In the genomic region with DNA sequence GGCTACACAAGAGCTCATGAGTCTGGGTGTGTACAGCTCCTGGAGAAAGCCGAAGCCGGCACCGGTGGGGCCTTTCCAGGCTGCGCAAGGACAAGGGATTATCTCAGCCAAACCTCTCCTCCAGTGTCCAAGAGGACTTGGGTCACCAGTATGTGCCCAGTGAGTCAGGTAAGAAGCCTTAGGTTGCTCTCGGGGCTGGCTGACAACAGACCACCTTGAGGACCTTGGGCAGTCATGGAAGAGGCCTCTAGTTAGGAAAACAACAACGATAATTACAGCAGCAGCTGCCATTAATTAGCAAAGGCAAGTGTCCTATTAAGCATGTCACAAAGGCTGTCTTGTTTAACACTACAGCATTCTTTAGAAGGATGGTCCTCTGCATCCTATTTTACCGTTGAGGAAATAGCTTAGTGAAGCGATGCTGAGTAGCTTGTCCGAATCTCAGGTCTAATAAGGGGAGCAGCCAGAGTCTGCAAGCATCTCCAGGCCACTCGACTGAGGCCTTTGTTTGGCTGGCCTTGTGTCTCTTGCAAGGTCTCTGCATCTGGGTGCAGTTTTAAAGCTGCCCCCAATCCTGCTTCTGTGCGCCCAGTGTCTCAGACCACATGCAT, we compare ENCODE assay signal across 24 mouse cellular contexts. TPM values are rescaled to one million over a fixed set of nuclear protein-coding genes. Genes with fewer than 3 reads are reported as not detected.
DNase-seq lines count a peak whose midpoint lies in the region; ATAC-seq and TF ChIP-seq lines count a peak whose summit lies in the region.
"Had no signal": no experiment of that assay in that cellular context is flagged by ENCODE, and none has a peak within 500 bp of the region (broad histone marks: within the 10 kb centered on the region; RNA-seq: fewer than 3 reads in every experiment).

No protein-coding gene starts in this region.

- no peaks in the 10 kb centered on the region for H3K9me3 ChIP-seq in forebrain, embryonic 10.5 days
- H3K9me3 ChIP-seq in forebrain, embryonic 14.5 days (replicated peaks; ENCODE audit: control insufficient read depth, low read length) = no peaks in the 10 kb centered on the region
- H3K9me3 ChIP-seq in midbrain, embryonic 10.5 days (replicated peaks) = no peaks in the 10 kb centered on the region
- no peaks in the 10 kb centered on the region for H3K9me3 ChIP-seq in midbrain, postnatal 0 days (ENCODE audit: low read length)
- H3K9me3 ChIP-seq in midbrain, embryonic 13.5 days = no peaks in the 10 kb centered on the region
- H3K9me3 ChIP-seq: embryonic facial prominence, embryonic 15.5 days; heart, embryonic 12.5 days; kidney, embryonic 15.5 days; liver, embryonic 12.5 days had no signal

- no peak for ATAC-seq in forebrain, embryonic 14.5 days
- ATAC-seq in midbrain, postnatal 0 days (ENCODE audit: low FRiP score) = no peak
- no peak for ATAC-seq in midbrain, embryonic 13.5 days
- ATAC-seq: liver, embryonic 12.5 days; Patski had no signal

- no peak for TF ChIP-seq CTCF in midbrain, postnatal 0 days (IDR thresholded peaks at IDR 0.05)
- TF ChIP-seq CTCF in heart, adult 2 months (IDR thresholded peaks at IDR 0.05) = no peak

- no peak overlapping the region for H3K4me2 ChIP-seq in forebrain, embryonic 14.5 days (ENCODE audit: low read length)
- no peak overlapping the region for H3K4me2 ChIP-seq in midbrain, postnatal 0 days (ENCODE audit: low read depth, low read length, poor library complexity, severe bottlenecking)
- peak overlapping the region; percentile 52; the same call in 1 of the 2 replicates for H3K4me2 ChIP-seq in midbrain, embryonic 13.5 days (replicated peaks)

- no peak for TF ChIP-seq EP300 in heart, adult 2 months (IDR thresholded peaks at IDR 0.05; ENCODE audit: insufficient read depth, low read depth, low read length)

- 22% methylated on average over 11 of the region's 11 CpGs for WGBS in forebrain, embryonic 10.5 days
- 22% methylated on average over 11 of the region's 11 CpGs for WGBS in forebrain, embryonic 14.5 days
- 36% methylated on average over 11 of the region's 11 CpGs for WGBS in midbrain, embryonic 10.5 days
- WGBS in midbrain, postnatal 0 days = 57% methylated on average over 11 of the region's 11 CpGs
- 34% methylated on average over 11 of the region's 11 CpGs for WGBS in midbrain, embryonic 13.5 days
- 77% methylated on average over 11 of the region's 11 CpGs for WGBS in heart, adult 2 months

- peaks cover 86% of the 10 kb centered on the region for H3K27me3 ChIP-seq in forebrain, embryonic 10.5 days (ENCODE audit: poor library complexity, severe bottlenecking)
- H3K27me3 ChIP-seq in forebrain, embryonic 14.5 days (replicated peaks; ENCODE audit: control insufficient read depth, insufficient read depth, low read length) = peaks cover 50% of the 10 kb centered on the region
- peaks cover 79% of the 10 kb centered on the region for H3K27me3 ChIP-seq in midbrain, embryonic 10.5 days (ENCODE audit: low read depth, poor library complexity, severe bottlenecking)
- peaks cover 20% of the 10 kb centered on the region for H3K27me3 ChIP-seq in midbrain, postnatal 0 days (ENCODE audit: insufficient read depth, low read length)
- H3K27me3 ChIP-seq in midbrain, embryonic 13.5 days = peaks cover 61% of the 10 kb centered on the region
- no peaks in the 10 kb centered on the region for H3K27me3 ChIP-seq in heart, adult 2 months (ENCODE audit: control insufficient read depth, insufficient read depth, low read length)

- peaks cover 71% of the 10 kb centered on the region for H3K4me1 ChIP-seq in forebrain, embryonic 10.5 days
- peaks cover 11% of the 10 kb centered on the region for H3K4me1 ChIP-seq in forebrain, embryonic 14.5 days (ENCODE audit: control insufficient read depth, insufficient read depth, low read length)
- H3K4me1 ChIP-seq in midbrain, embryonic 10.5 days = peaks cover 59% of the 10 kb centered on the region
- H3K4me1 ChIP-seq in midbrain, postnatal 0 days (ENCODE audit: insufficient read depth, low read length) = no peaks in the 10 kb centered on the region; the same call in 1 of the 2 replicates
- H3K4me1 ChIP-seq in midbrain, embryonic 13.5 days (replicated peaks) = peaks cover 33% of the 10 kb centered on the region
- H3K4me1 ChIP-seq in heart, adult 2 months (ENCODE audit: control insufficient read depth, insufficient read depth, low read length) = no peaks in the 10 kb centered on the region

- peak overlapping the region; percentile 84 for H3K27ac ChIP-seq in forebrain, embryonic 10.5 days
- no peak overlapping the region for H3K27ac ChIP-seq in forebrain, embryonic 14.5 days (ENCODE audit: low read depth, low read length)
- peak overlapping the region; percentile 49; the same call in 1 of the 2 replicates for H3K27ac ChIP-seq in midbrain, embryonic 10.5 days (replicated peaks)
- H3K27ac ChIP-seq in midbrain, postnatal 0 days (ENCODE audit: low read depth, low read length) = no peak overlapping the region
- H3K27ac ChIP-seq in midbrain, embryonic 13.5 days = 0 out of 2 replicates have a peak overlapping the region, but pooled peaks have one; percentile 11
- no peak overlapping the region for H3K27ac ChIP-seq in heart, adult 2 months
- H3K27ac ChIP-seq: embryonic facial prominence, embryonic 15.5 days; liver, embryonic 12.5 days had no signal

- H3K4me3 ChIP-seq in forebrain, embryonic 10.5 days = peak overlapping the region; percentile 53; the same call in 1 of the 2 replicates
- no peak overlapping the region for H3K4me3 ChIP-seq in forebrain, embryonic 14.5 days (ENCODE audit: low read depth, low read length)
- H3K4me3 ChIP-seq in midbrain, embryonic 10.5 days = no peak overlapping the region
- H3K4me3 ChIP-seq in midbrain, postnatal 0 days (ENCODE audit: low read depth, low read length) = no peak overlapping the region
- no peak overlapping the region for H3K4me3 ChIP-seq in midbrain, embryonic 13.5 days (replicated peaks)
- no peak overlapping the region for H3K4me3 ChIP-seq in heart, adult 2 months

- TF ChIP-seq POLR2A in heart, adult 2 months (IDR thresholded peaks at IDR 0.05; ENCODE audit: insufficient read depth, low read depth, low read length) = no peak

- intact Hi-C loops in heart, adult 2 months (cut with DNase I) = no loop called here

- H3K79me2 ChIP-seq in heart, adult 2 months (replicated peaks; ENCODE audit: control insufficient read depth, insufficient read depth, low read length) = no peaks in the 10 kb centered on the region

- no peak for DNase-seq in forebrain, embryonic 10.5 days (ENCODE audit: extremely low spot score, low spot score)
- DNase-seq in forebrain, embryonic 14.5 days (ENCODE audit: low spot score) = no peak
- no peak for DNase-seq in midbrain, embryonic 10.5 days (ENCODE audit: low spot score)
- DNase-seq in midbrain, postnatal 0 days (ENCODE audit: low spot score) = no peak
- DNase-seq in retina, postnatal 1 day = peak; percentile 91
- DNase-seq in heart, adult 2 months = no peak
- DNase-seq in cerebellum, adult 8-10 months = no peak
- DNase-seq: gastrocnemius, adult 2 months; gastrocnemius, postnatal 36 days; heart, adult 18-20 months; kidney, adult 18-20 months; liver, postnatal 0 days; lung, postnatal 36 days; right cerebral cortex, adult 18-20 months; spleen, adult 18-20 months; thymus, postnatal 14 days had no signal

- H3K9ac ChIP-seq in forebrain, embryonic 14.5 days (ENCODE audit: low read length) = no peak overlapping the region
- H3K9ac ChIP-seq in midbrain, postnatal 0 days (replicated peaks; ENCODE audit: low read length, poor library complexity, severe bottlenecking) = no peak overlapping the region
- no peak overlapping the region for H3K9ac ChIP-seq in midbrain, embryonic 13.5 days (replicated peaks)
- no peak overlapping the region for H3K9ac ChIP-seq in heart, adult 2 months (ENCODE audit: low read depth, low read length)
- H3K9ac ChIP-seq: embryonic facial prominence, embryonic 15.5 days; liver, embryonic 12.5 days; liver, postnatal 0 days had no signal

- H3K36me3 ChIP-seq in forebrain, embryonic 10.5 days (replicated peaks) = no peaks in the 10 kb centered on the region
- H3K36me3 ChIP-seq in forebrain, embryonic 14.5 days (ENCODE audit: control insufficient read depth, insufficient read depth, low read length) = no peaks in the 10 kb centered on the region
- H3K36me3 ChIP-seq in midbrain, embryonic 10.5 days = 0 out of 2 replicates have a peak, but pooled peaks cover 3% of the 10 kb centered on the region
- peaks cover 11% of the 10 kb centered on the region; the same call in 1 of the 2 replicates for H3K36me3 ChIP-seq in midbrain, postnatal 0 days (ENCODE audit: insufficient read depth, low read length)
- no peaks in the 10 kb centered on the region for H3K36me3 ChIP-seq in midbrain, embryonic 13.5 days
- no peaks in the 10 kb centered on the region for H3K36me3 ChIP-seq in heart, adult 2 months (ENCODE audit: control insufficient read depth, insufficient read depth, low read length)
- H3K36me3 ChIP-seq: liver, embryonic 12.5 days had no signal

RNA-seq across cellular contexts. Expression of gene Gmppa, which starts 11.8 kb away (rescaled TPM):
- polyA plus RNA-seq in forebrain, embryonic 10.5 days (2016; fragmentation: Nextera tagmentation; extraction: Ambion mirVana) = 55.9 and 60.1 TPM in 2 replicates
- 72.4 and 76.0 TPM in 2 replicates for polyA plus RNA-seq in forebrain, embryonic 14.5 days (2014; fragmentation: Nextera tagmentation; extraction: Ambion mirVana)
- polyA plus RNA-seq in midbrain, embryonic 10.5 days (2016; fragmentation: Nextera tagmentation; extraction: Ambion mirVana) = 70.2 and 73.1 TPM in 2 replicates
- 77.1 and 94.9 TPM in 2 replicates for total RNA-seq in midbrain, postnatal 0 days (2014; rRNA removed)
- 67.4 and 76.1 TPM in 2 replicates for polyA plus RNA-seq in midbrain, postnatal 0 days (2015; fragmentation: Nextera tagmentation; extraction: Ambion mirVana)
- polyA plus RNA-seq in midbrain, embryonic 13.5 days (2015; fragmentation: Nextera tagmentation; extraction: Ambion mirVana) = 78.4 and 88.8 TPM in 2 replicates
- 10 to 100 TPM; 38.9 to 39.9 TPM for total RNA-seq in heart, adult 2 months (2021)
- 91.3 and 94.6 TPM in 2 replicates for polyA plus RNA-seq in heart, adult 2 months (2012; rRNA removed)

RNA-seq across cellular contexts. Expression of gene Asic4, which starts 26.4 kb away (rescaled TPM):
- 3.1 and 3.4 TPM in 2 replicates for polyA plus RNA-seq in forebrain, embryonic 10.5 days (2016; fragmentation: Nextera tagmentation; extraction: Ambion mirVana)
- 0.76 and 0.84 TPM in 2 replicates for polyA plus RNA-seq in forebrain, embryonic 14.5 days (2014; fragmentation: Nextera tagmentation; extraction: Ambion mirVana)
- 6.1 and 17.7 TPM in 2 replicates for polyA plus RNA-seq in midbrain, embryonic 10.5 days (2016; fragmentation: Nextera tagmentation; extraction: Ambion mirVana)
- 180 and 188 TPM in 2 replicates for total RNA-seq in midbrain, postnatal 0 days (2014; rRNA removed)
- 54.8 and 60.0 TPM in 2 replicates for polyA plus RNA-seq in midbrain, postnatal 0 days (2015; fragmentation: Nextera tagmentation; extraction: Ambion mirVana)
- 57.3 and 81.6 TPM in 2 replicates for polyA plus RNA-seq in midbrain, embryonic 13.5 days (2015; fragmentation: Nextera tagmentation; extraction: Ambion mirVana)
- not detected for total RNA-seq in heart, adult 2 months (2021)
- not detected in 2 replicates for polyA plus RNA-seq in heart, adult 2 months (2012; rRNA removed)
- total RNA-seq: gastrocnemius, adult 2 months; gastrocnemius, postnatal 36 days; heart, adult 18-20 months; hematopoietic stem cell, adult 5-6 weeks; megakaryocyte, adult 5-6 weeks had no signal
- polyA plus RNA-seq: liver, postnatal 0 days had no signal

RNA-seq across cellular contexts. Expression of gene Speg, which starts 48.8 kb away (rescaled TPM):
- polyA plus RNA-seq in forebrain, embryonic 10.5 days (2016; fragmentation: Nextera tagmentation; extraction: Ambion mirVana) = 23.2 and 29.3 TPM in 2 replicates
- polyA plus RNA-seq in forebrain, embryonic 14.5 days (2014; fragmentation: Nextera tagmentation; extraction: Ambion mirVana) = 8.3 and 8.8 TPM in 2 replicates
- polyA plus RNA-seq in midbrain, embryonic 10.5 days (2016; fragmentation: Nextera tagmentation; extraction: Ambion mirVana) = 23.6 and 26.9 TPM in 2 replicates
- 62.9 and 70.6 TPM in 2 replicates for total RNA-seq in midbrain, postnatal 0 days (2014; rRNA removed)
- 22.0 and 23.7 TPM in 2 replicates for polyA plus RNA-seq in midbrain, postnatal 0 days (2015; fragmentation: Nextera tagmentation; extraction: Ambion mirVana)
- polyA plus RNA-seq in midbrain, embryonic 13.5 days (2015; fragmentation: Nextera tagmentation; extraction: Ambion mirVana) = 11.2 and 12.8 TPM in 2 replicates
- total RNA-seq in heart, adult 2 months (2021) = 100 to 1,000 TPM; 131 to 135 TPM
- polyA plus RNA-seq in heart, adult 2 months (2012; rRNA removed) = 94.0 and 109 TPM in 2 replicates

RNA-seq across cellular contexts. Expression of gene Chpf, which starts 55.2 kb away (rescaled TPM):
- polyA plus RNA-seq in forebrain, embryonic 10.5 days (2016; fragmentation: Nextera tagmentation; extraction: Ambion mirVana) = 20.1 and 20.5 TPM in 2 replicates
- 21.6 and 24.2 TPM in 2 replicates for polyA plus RNA-seq in forebrain, embryonic 14.5 days (2014; fragmentation: Nextera tagmentation; extraction: Ambion mirVana)
- 24.4 and 25.2 TPM in 2 replicates for polyA plus RNA-seq in midbrain, embryonic 10.5 days (2016; fragmentation: Nextera tagmentation; extraction: Ambion mirVana)
- 125 and 132 TPM in 2 replicates for total RNA-seq in midbrain, postnatal 0 days (2014; rRNA removed)
- 60.0 and 60.8 TPM in 2 replicates for polyA plus RNA-seq in midbrain, postnatal 0 days (2015; fragmentation: Nextera tagmentation; extraction: Ambion mirVana)
- 25.1 and 28.7 TPM in 2 replicates for polyA plus RNA-seq in midbrain, embryonic 13.5 days (2015; fragmentation: Nextera tagmentation; extraction: Ambion mirVana)
- 10 to 100 TPM; 23.2 to 25.0 TPM for total RNA-seq in heart, adult 2 months (2021)
- 26.9 and 37.8 TPM in 2 replicates for polyA plus RNA-seq in heart, adult 2 months (2012; rRNA removed)

RNA-seq across cellular contexts. Expression of gene Tmem198, which starts 55.4 kb away (rescaled TPM):
- 4.5 and 6.1 TPM in 2 replicates for polyA plus RNA-seq in forebrain, embryonic 10.5 days (2016; fragmentation: Nextera tagmentation; extraction: Ambion mirVana)
- polyA plus RNA-seq in forebrain, embryonic 14.5 days (2014; fragmentation: Nextera tagmentation; extraction: Ambion mirVana) = 41.3 and 50.4 TPM in 2 replicates
- 9.9 and 17.4 TPM in 2 replicates for polyA plus RNA-seq in midbrain, embryonic 10.5 days (2016; fragmentation: Nextera tagmentation; extraction: Ambion mirVana)
- total RNA-seq in midbrain, postnatal 0 days (2014; rRNA removed) = 52.4 and 57.8 TPM in 2 replicates
- 49.4 and 50.4 TPM in 2 replicates for polyA plus RNA-seq in midbrain, postnatal 0 days (2015; fragmentation: Nextera tagmentation; extraction: Ambion mirVana)
- polyA plus RNA-seq in midbrain, embryonic 13.5 days (2015; fragmentation: Nextera tagmentation; extraction: Ambion mirVana) = 46.1 and 47.3 TPM in 2 replicates
- total RNA-seq in heart, adult 2 months (2021) = under 1 TPM; 0.21 to 0.66 TPM
- polyA plus RNA-seq in heart, adult 2 months (2012; rRNA removed) = 0.39 and 0.73 TPM in 2 replicates
- total RNA-seq: gastrocnemius, adult 2 months; hematopoietic stem cell, adult 5-6 weeks had no signal
- polyA plus RNA-seq: liver, postnatal 0 days had no signal

Comparison
In these comparisons a context has a peak if more than half of its experiments do, and no peak if none do; other contexts are left out.
1. H3K27ac ChIP-seq: peak in forebrain, embryonic 10.5 days (single experiment), midbrain, embryonic 10.5 days (single experiment) and midbrain, embryonic 13.5 days (single experiment); none in forebrain, embryonic 14.5 days (single experiment), midbrain, postnatal 0 days (single experiment) and heart, adult 2 months (single experiment).